Mouse (Mus musculus) kidney, postnatal 4 days (tissue): ENCODE measurements at regions not wholly inside any gene's neighbourhood (a gene's known extent, or its start where the extent isn't known, plus 50 kb on each side); places are given as distances from the start of the nearest gene placed in this dataset.
A peak's percentile ranks its signal among the peaks of the same experiment; 100 is the strongest.

Source experiments
- DNase-seq, 2 experiments: peaks; one replicate each; pipeline ENCODE4 v3.0.0; 2021; ENCODE audit warnings: mixed read lengths in 2 of 2

- DNase-seq, result no peak
Observed at GRCm38 (mm10) chr1:41104869-41105268, 299.5 kb downstream of the Tmem182 start.

GRCm38 (mm10) chr1:41121636-41122175 lies 316.3 kb downstream of the Tmem182 start:
- DNase-seq, result no peak

- no peak for DNase-seq
Observed at GRCm38 (mm10) chr1:41131410-41131809, 326.0 kb downstream of the Tmem182 start.

- DNase-seq, result no peak
Observed at GRCm38 (mm10) chr1:41133143-41133542, 327.7 kb downstream of the Tmem182 start.

GRCm38 (mm10) chr1:41133946-41134345 lies 328.5 kb downstream of the Tmem182 start:
- no peak for DNase-seq

- DNase-seq, result no peak
Observed at GRCm38 (mm10) chr1:41139725-41140124, 334.3 kb downstream of the Tmem182 start.

- DNase-seq, result no peak
Observed at GRCm38 (mm10) chr1:41140542-41140941, 335.1 kb downstream of the Tmem182 start.

- no peak for DNase-seq
Observed at GRCm38 (mm10) chr1:41141992-41142391, 336.6 kb downstream of the Tmem182 start.

GRCm38 (mm10) chr1:41152516-41152915 lies 347.1 kb downstream of the Tmem182 start:
- DNase-seq, result no peak

GRCm38 (mm10) chr1:41153174-41153999 lies 348.0 kb downstream of the Tmem182 start:
- DNase-seq, result no peak

GRCm38 (mm10) chr1:41154198-41154597 lies 348.8 kb downstream of the Tmem182 start:
- no peak for DNase-seq

GRCm38 (mm10) chr1:41156946-41157345 lies 351.5 kb downstream of the Tmem182 start:
- no peak for DNase-seq

- DNase-seq, result peak; percentile 37 to 65
Observed at GRCm38 (mm10) chr1:41157651-41158513, 352.5 kb downstream of the Tmem182 start.

GRCm38 (mm10) chr1:41165878-41166786 lies 360.7 kb downstream of the Tmem182 start:
- no peak for DNase-seq

- DNase-seq, result no peak
Observed at GRCm38 (mm10) chr1:41166787-41167420, 361.5 kb downstream of the Tmem182 start.

- no peak for DNase-seq
Observed at GRCm38 (mm10) chr1:41186991-41187390, 381.6 kb downstream of the Tmem182 start.

- no peak for DNase-seq
Observed at GRCm38 (mm10) chr1:41212876-41213275, 407.5 kb downstream of the Tmem182 start.

- no peak for DNase-seq
Observed at GRCm38 (mm10) chr1:41225851-41226250, 420.4 kb downstream of the Tmem182 start.

GRCm38 (mm10) chr1:41235335-41235734 lies 429.9 kb downstream of the Tmem182 start:
- DNase-seq, result no peak

GRCm38 (mm10) chr1:41243000-41243399 lies 437.6 kb downstream of the Tmem182 start:
- DNase-seq, result no peak

GRCm38 (mm10) chr1:41244627-41245026 lies 439.2 kb downstream of the Tmem182 start:
- no peak for DNase-seq

GRCm38 (mm10) chr1:41264214-41264613 lies 458.8 kb downstream of the Tmem182 start:
- peak; percentile 2 to 11 for DNase-seq
